Mouse (Mus musculus): ENCODE results near the gene Vmn1r50.
"Not testable (repeated sequence)": the region's sequence is repeated elsewhere in the genome, so short reads cannot be mapped to it uniquely, and the experiment has no call there.

The Vmn1r50 gene

GRCm38 (mm10) chr6:90101130-90101529 is at the start of gene Vmn1r50:
Gene Vmn1r50, plus strand, starts transcription at chr6:90101430.
- DNase-seq (ENCODE audit: low read depth, low spot score), result no peak

- DNase-seq (ENCODE audit: low read depth, low spot score), result no peak
These were observed 22.8 kb upstream of the Vmn1r50 start, which contains the start of gene Vmn1r49 for GRCm38 (mm10) chr6:90078406-90078805. Gene Vmn1r49, minus strand, starts transcription at chr6:90078506.

GRCm38 (mm10) chr6:90100566-90100965 is 664 bp upstream of the Vmn1r50 start:
- DNase-seq (ENCODE audit: low read depth, low spot score), result no peak

- not testable (repeated sequence) for DNase-seq (ENCODE audit: low read depth, low spot score)
These were observed 21.1 kb downstream of the Vmn1r50 start, which contains the start of gene Vmn1r51 for GRCm38 (mm10) chr6:90122296-90122695. Gene Vmn1r51, plus strand, starts transcription at chr6:90122596.
